Mouse (Mus musculus) neural tube, embryonic 15.5 days (tissue): ENCODE data around the gene AW209491. TPM values are rescaled to one million over a fixed set of nuclear protein-coding genes. Genes with fewer than 3 reads are reported as not detected.

ENCODE experiments used
- ATAC-seq: fragments of 200-750 bp; cut with Nextera tagmentation; 2 replicates; pipeline ENCODE4 v1.8.0; 2017; ENCODE audit warnings: mild to moderate bottlenecking, moderate TSS enrichment, moderate library complexity; ENCODE audit not compliant: low FRiP score
- H3K27ac ChIP-seq: fragments of 300-500 bp; sonication (generic); replicated peaks from 2 replicates; pipeline ENCODE4 v1.5.1; 2015; ENCODE audit warnings: mild to moderate bottlenecking, inconsistent platforms
- H3K27me3 ChIP-seq: fragments of 300-500 bp; sonication (generic); replicated peaks from 2 replicates; pipeline ENCODE4 v1.6.1; 2015; ENCODE audit warnings: inconsistent platforms
- H3K36me3 ChIP-seq: fragments of 300-500 bp; sonication (generic); 2 replicates; pipeline ENCODE4 v1.6.1; 2015; ENCODE audit warnings: inconsistent platforms
- H3K4me1 ChIP-seq: fragments of 300-500 bp; sonication (generic); 2 replicates; pipeline ENCODE4 v1.6.1; 2015; ENCODE audit warnings: inconsistent platforms
- H3K4me2 ChIP-seq: fragments of 300-500 bp; sonication (generic); 2 replicates; pipeline ENCODE4 v1.6.1; 2015; ENCODE audit warnings: inconsistent platforms, mild to moderate bottlenecking, moderate library complexity
- H3K4me3 ChIP-seq: fragments of 300-500 bp; sonication (generic); replicated peaks from 2 replicates; pipeline ENCODE4 v1.5.1; 2015; ENCODE audit warnings: mild to moderate bottlenecking, inconsistent platforms
- H3K9ac ChIP-seq: fragments of 300-500 bp; sonication (generic); replicated peaks from 2 replicates; pipeline ENCODE4 v1.6.1; 2015; ENCODE audit warnings: mild to moderate bottlenecking, inconsistent platforms
- H3K9me3 ChIP-seq: fragments of 300-500 bp; sonication (generic); replicated peaks from 2 replicates; pipeline ENCODE4 v1.6.1; 2016; ENCODE audit warnings: inconsistent platforms
- WGBS: fragments of 180-500 bp; shearing (Covaris S2); methylation state at CpG from one replicate; pipeline ENCODE4 v1.1.7; 2015; ENCODE audit warnings: mixed read lengths; 5-methylcytosine and 5-hydroxymethylcytosine counted together
- polyA plus RNA-seq: library from polyadenylated mRNA; unstranded; fragments of >200 nt; fragmentation: Nextera tagmentation; extraction: Ambion mirVana; gene quantifications from 2 replicates; pipeline ENCODE4 v1.2.1, GENCODE M21; 2015

AW209491 gene
- polyA plus RNA-seq: 41.7 and 44.5 TPM in 2 replicates

DNA sequence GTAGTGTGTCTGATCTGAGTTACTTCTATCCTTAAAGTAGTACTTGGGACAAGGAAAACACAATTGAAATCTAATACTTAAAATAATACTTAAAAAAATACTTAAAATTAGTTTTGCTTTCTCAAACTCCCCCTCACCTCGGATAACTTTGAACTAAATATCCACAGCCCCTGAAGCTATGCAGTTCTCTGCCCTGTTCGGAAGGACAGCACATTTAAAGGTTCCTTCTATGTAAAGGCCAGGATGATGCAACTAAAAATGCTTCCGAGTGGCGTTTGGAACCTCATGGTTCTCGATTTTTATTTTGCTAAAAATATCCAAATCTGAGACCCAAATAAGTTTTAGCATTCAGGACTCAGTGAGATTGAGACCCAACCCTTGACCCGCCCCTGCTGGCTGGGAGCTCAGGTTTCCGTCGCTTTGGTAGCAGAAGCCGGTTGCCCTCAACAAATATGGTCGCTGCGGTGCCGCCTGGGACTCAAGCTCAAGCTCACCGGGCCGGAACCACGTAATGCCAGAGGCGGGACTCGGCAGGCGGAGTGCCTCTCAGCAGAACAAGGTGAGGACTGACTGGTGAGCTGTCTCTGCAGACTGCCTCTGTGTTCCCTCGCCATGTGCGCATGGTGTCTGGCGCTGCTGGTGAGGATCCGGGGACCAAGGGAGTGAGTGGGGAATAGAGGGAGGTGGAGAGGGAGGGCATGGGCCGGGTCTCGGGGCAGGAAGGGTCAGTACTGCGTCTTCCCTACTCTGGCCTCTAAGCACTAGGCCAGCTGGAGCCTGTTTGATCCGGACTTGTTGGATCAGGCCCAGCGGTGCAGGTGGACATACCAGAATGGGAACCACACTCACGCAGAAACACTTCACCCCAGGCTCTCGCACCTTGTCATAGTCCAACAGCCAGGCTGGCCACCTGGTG is at the start of gene AW209491:
Gene AW209491, plus strand, starts transcription at position 429 of the 916 bp plus-strand sequence.
- Histone ChIP-seq H3K27me3 (no peaks in the 10 kb centered on the region), H3K4me1 (peaks cover 13% of the 10 kb centered on the region), H3K4me2 (peak within 1 kb of the TSS; percentile 75), H3K4me3 (peak within 1 kb of the TSS; percentile 61), H3K9ac (peak within 1 kb of the TSS; percentile 77), H3K27ac (peak within 1 kb of the TSS; percentile 80), H3K9me3 (no peaks in the 10 kb centered on the region), H3K36me3 (peaks cover 20% of the 10 kb centered on the region)
- ATAC-seq: peak; percentile 98
- 1% methylated on average over 29 of the region's 29 CpGs for WGBS

DNA sequence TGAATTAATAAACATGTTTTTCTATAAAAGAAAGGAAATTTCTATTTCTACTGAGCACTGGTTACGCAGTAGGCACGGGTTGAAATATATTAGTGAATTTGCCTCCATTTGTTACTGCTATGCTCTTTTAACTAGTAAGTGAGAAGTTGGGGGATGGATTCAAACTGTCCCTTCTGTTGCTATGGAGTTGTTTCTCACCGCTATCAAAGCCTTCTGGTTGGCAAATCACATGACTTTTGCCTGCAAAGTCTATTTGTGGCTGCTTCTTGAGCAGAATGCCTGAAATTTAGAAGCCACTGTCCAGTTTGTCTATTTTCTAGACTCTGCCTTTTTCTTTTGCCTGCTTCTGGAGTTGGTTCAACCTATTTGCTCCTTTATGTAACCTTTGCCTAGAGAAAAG is 49.6 kb upstream of the AW209491 start:
- Histone ChIP-seq H3K27me3 (no peaks in the 10 kb centered on the region), H3K4me2 (no peak overlapping the region), H3K27ac (no peak overlapping the region), H3K4me1 (no peaks in the 10 kb centered on the region), H3K36me3 (no peaks in the 10 kb centered on the region), H3K9ac (no peak overlapping the region), H3K4me3 (no peak overlapping the region), H3K9me3 (no peaks in the 10 kb centered on the region; the same call in 1 of the 2 replicates)
- ATAC-seq: no peak
- 77% methylated on average over 3 of the region's 3 CpGs for WGBS

DNA sequence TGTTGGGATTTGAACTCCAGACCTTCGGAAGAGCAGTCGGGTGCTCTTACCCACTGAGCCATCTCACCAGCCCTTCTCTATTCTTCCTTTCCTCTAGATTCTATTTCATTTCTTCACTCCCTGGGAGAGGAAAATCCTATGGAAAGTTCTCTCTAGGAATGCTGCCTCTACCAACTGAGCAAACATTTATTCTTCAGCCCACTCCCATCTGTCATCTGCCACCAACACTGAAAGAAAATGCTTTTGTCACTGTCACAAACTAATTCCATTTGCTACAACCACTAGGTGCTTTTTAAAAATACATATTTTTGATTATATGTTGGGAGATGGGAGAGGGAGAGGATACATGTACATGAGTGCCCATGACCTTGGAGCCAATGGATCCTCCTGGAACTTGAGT is 27.2 kb upstream of the AW209491 start:
- H3K4me3 ChIP-seq: no peak overlapping the region
- H3K9ac ChIP-seq: no peak overlapping the region
- H3K36me3 ChIP-seq: no peaks in the 10 kb centered on the region
- WGBS: 96% methylated on average over 2 of the region's 2 CpGs
- H3K9me3 ChIP-seq: no peaks in the 10 kb centered on the region
- no peak for ATAC-seq
- no peak overlapping the region for H3K27ac ChIP-seq
- no peak overlapping the region for H3K4me2 ChIP-seq
- no peaks in the 10 kb centered on the region for H3K27me3 ChIP-seq
- no peaks in the 10 kb centered on the region for H3K4me1 ChIP-seq

- no peaks in the 10 kb centered on the region for H3K9me3 ChIP-seq
- H3K36me3 ChIP-seq: peaks cover 16% of the 10 kb centered on the region
- H3K4me1 ChIP-seq: peaks cover 10% of the 10 kb centered on the region
- H3K4me2 ChIP-seq: no peak overlapping the region
- H3K27me3 ChIP-seq: no peaks in the 10 kb centered on the region
- H3K9ac ChIP-seq: no peak overlapping the region
- ATAC-seq: no peak
- no peak overlapping the region for H3K4me3 ChIP-seq
- no peak overlapping the region for H3K27ac ChIP-seq
Measured at GRCm38 (mm10) chr13:14607616-14608015, 22.3 kb upstream of the AW209491 start.

DNA sequence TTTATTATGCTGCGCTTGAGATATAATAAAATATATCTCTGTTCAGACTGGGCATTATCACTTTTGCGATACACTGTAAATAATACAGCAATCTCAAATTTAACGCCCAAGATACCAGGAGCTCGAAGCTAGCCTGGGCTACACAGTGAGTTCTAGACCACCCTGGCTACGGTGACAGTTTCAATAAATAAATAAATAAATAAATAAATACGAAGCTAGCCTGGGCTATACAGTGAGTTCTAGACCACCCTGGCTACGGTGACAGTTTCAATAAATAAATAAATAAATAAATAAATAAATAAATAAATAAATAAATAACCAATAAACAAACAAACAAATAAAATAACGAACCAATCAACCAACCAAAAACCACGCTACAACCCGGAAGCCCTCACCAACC is 17.5 kb upstream of the AW209491 start:
- peak overlapping the region; percentile 85 for H3K27ac ChIP-seq
- peak overlapping the region; percentile 65 for H3K4me3 ChIP-seq
- peak; percentile 74 for ATAC-seq
- H3K9ac ChIP-seq: peak overlapping the region; percentile 88
- H3K4me2 ChIP-seq: peak overlapping the region; percentile 55
- no peaks in the 10 kb centered on the region for H3K27me3 ChIP-seq
- H3K36me3 ChIP-seq: peaks cover 25% of the 10 kb centered on the region
- WGBS: 6% methylated on average over 10 of the region's 10 CpGs
- H3K4me1 ChIP-seq: peaks cover 15% of the 10 kb centered on the region
- no peaks in the 10 kb centered on the region for H3K9me3 ChIP-seq

DNA sequence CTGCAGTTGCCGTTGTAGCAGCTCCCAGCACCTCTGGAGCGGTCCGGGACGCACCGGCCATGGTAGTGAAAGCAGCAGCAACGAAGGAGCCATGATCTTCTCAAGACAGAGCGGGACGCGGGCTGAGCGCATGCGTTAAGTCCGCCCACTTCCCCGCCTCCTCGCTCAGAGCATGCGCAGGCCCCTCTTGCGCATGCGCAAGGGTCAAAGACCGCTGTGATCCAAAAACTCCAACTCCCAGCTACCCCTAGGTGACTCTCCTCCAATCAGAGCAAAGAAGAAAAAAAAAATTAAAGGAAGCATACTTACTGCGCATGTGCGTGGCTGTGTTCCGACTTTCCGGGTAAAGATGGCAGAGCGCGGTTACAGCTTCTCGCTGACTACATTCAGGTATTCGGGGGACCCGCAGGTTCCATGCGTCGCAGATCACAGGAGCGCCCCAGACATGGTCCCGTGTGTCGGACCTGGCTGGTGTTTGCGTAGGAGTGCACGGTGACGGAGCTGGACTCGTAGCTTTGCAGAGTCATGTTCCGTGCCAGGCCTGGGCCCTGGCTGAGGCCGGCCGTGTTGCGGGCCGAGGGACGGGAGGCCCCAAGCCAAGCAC is 16.9 kb upstream of the AW209491 start, which contains the start of the genes Mrpl32 and Psma2:
Gene Mrpl32, minus strand, starts transcription at position 240 of the 604 bp plus-strand sequence.
Gene Psma2, plus strand, starts transcription at position 315 of the 604 bp plus-strand sequence.
- H3K9ac ChIP-seq: peak within 1 kb of the TSS; percentile 88
- no peaks in the 10 kb centered on the region for H3K9me3 ChIP-seq
- H3K27ac ChIP-seq: peak within 1 kb of the TSS; percentile 85
- no peaks in the 10 kb centered on the region for H3K27me3 ChIP-seq
- H3K36me3 ChIP-seq: peaks cover 29% of the 10 kb centered on the region
- ATAC-seq: peak; percentile 99
- peak within 1 kb of the TSS; percentile 68 for H3K4me2 ChIP-seq
- peaks cover 15% of the 10 kb centered on the region for H3K4me1 ChIP-seq
- peak within 1 kb of the TSS; percentile 65 for H3K4me3 ChIP-seq
- under 1% methylated on average over 42 of the region's 42 CpGs for WGBS

DNA sequence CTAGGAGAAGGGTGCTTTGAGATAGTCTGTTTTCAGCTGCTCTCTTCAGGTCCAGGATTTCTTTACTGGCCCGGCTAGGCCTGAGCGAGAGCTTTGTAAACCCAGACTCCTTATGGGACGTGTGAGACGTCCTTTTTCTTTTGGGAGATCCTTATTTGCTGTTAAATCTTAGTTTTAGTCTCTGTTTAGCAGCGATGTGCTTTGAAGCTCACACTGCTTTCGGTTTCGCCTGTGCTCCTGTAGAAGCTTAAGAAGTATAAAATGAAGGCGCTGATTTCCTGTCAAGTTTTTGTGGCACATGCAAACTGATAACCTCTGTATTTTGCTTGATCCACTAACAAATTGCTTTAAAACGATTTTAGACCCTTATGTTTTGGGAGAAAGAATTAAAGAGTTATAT is 16.4 kb upstream of the AW209491 start:
- Histone ChIP-seq H3K4me3 (peak overlapping the region; percentile 65), H3K27me3 (no peaks in the 10 kb centered on the region), H3K4me2 (peak overlapping the region; percentile 68), H3K4me1 (peaks cover 15% of the 10 kb centered on the region), H3K36me3 (peaks cover 30% of the 10 kb centered on the region), H3K9me3 (no peaks in the 10 kb centered on the region), H3K9ac (peak overlapping the region; percentile 70), H3K27ac (peak overlapping the region; percentile 63)
- ATAC-seq: no peak
- WGBS: 3% methylated on average over 9 of the region's 9 CpGs

DNA sequence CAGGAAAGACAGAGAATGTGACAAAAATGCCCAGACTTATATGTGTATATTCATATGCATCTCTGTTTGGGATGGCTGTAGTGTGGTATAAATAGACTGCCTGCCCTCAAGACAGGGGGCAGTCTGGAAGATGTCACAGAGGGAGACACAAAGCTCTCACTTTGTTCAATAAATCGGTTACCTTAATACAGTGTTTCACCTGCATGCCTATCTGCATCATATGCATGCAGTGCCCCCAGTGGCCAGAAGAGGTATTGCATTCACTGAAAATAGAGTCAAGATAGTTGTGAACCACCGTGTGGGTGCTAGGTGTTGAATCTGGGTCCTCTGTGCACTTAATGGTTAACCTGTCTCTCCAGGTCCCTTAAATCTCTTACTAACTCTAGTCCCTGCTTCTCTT is 11.2 kb upstream of the AW209491 start:
- 36% methylated on average over 2 of the region's 2 CpGs for WGBS
- peak; percentile 57; the same call in 1 of the 2 replicates for ATAC-seq
- Histone ChIP-seq H3K4me3 (no peak overlapping the region), H3K27me3 (no peaks in the 10 kb centered on the region), H3K9ac (no peak overlapping the region), H3K27ac (no peak overlapping the region), H3K4me1 (peaks cover 5% of the 10 kb centered on the region; the same call in 1 of the 2 replicates), H3K9me3 (no peaks in the 10 kb centered on the region), H3K4me2 (no peak overlapping the region), H3K36me3 (peaks cover 50% of the 10 kb centered on the region)

GRCm38 (mm10) chr13:14639998-14640397 is 10.0 kb downstream of the AW209491 start:
- no peaks in the 10 kb centered on the region for H3K27me3 ChIP-seq
- H3K4me3 ChIP-seq: no peak overlapping the region
- no peak overlapping the region for H3K27ac ChIP-seq
- H3K9me3 ChIP-seq: no peaks in the 10 kb centered on the region
- ATAC-seq: no peak
- whole genome bisulfite sequencing: 73% methylated on average over 1 of the region's 1 CpGs
- H3K4me2 ChIP-seq: no peak overlapping the region
- no peak overlapping the region for H3K9ac ChIP-seq
- H3K4me1 ChIP-seq: no peaks in the 10 kb centered on the region
- H3K36me3 ChIP-seq: peaks cover 34% of the 10 kb centered on the region

- 21% methylated on average over 1 of the region's 1 CpGs for WGBS
- no peak overlapping the region for H3K4me2 ChIP-seq
- ATAC-seq: peak; percentile 78
Measured at GRCm38 (mm10) chr13:14649301-14649700, 19.3 kb downstream of the AW209491 start.

DNA sequence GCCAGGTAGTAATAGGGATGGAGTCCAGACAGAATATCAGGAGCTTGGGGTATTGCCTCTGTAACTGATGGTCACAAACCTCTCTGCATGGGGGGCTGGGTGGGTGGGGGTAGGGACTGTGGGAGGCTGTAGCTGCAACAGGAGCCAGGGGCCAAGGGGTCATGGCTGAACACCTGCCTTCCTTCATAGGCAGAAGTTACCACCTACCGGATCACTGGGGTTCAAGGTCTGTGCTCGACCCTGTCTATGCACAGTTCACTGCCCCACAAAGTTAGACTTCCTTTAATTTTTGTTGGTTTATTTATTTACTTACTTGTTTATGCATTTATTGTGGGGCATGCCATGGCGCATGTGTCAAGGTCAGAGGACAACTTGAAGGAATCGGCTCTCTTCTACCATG is 37.2 kb downstream of the AW209491 start:
- Histone ChIP-seq H3K27me3 (no peaks in the 10 kb centered on the region), H3K36me3 (no peaks in the 10 kb centered on the region), H3K4me3 (no peak overlapping the region), H3K4me2 (no peak overlapping the region), H3K27ac (no peak overlapping the region), H3K4me1 (no peaks in the 10 kb centered on the region), H3K9me3 (no peaks in the 10 kb centered on the region), H3K9ac (no peak overlapping the region)
- 84% methylated on average over 4 of the region's 4 CpGs for WGBS
- no peak for ATAC-seq

More at GRCm38 (mm10) chr13:14649301-14649700, 19.3 kb downstream of the AW209491 start:
- H3K36me3 ChIP-seq: no peaks in the 10 kb centered on the region
- no peak overlapping the region for H3K27ac ChIP-seq
- no peaks in the 10 kb centered on the region for H3K27me3 ChIP-seq
- H3K4me1 ChIP-seq: no peaks in the 10 kb centered on the region
- no peaks in the 10 kb centered on the region for H3K9me3 ChIP-seq
- no peak overlapping the region for H3K4me3 ChIP-seq
- no peak overlapping the region for H3K9ac ChIP-seq
